Mouse (Mus musculus) lung, adult 2 months (tissue): ENCODE measurements at regions not wholly inside any gene's neighbourhood (a gene's known extent, or its start where the extent isn't known, plus 50 kb on each side); places are given as distances from the start of the nearest gene placed in this dataset.

ENCODE experiments used
- DNase-seq: peaks from one replicate; pipeline ENCODE4 v3.0.0; 2022
- H3K4me1 ChIP-seq: fragments of 200-500 bp; 2 replicates; pipeline ENCODE4 v1.6.1; 2011; ENCODE audit warnings: low read length; ENCODE audit not compliant: control insufficient read depth, insufficient read depth
- H3K4me3 ChIP-seq: fragments of 200-500 bp; replicated peaks from 2 replicates; pipeline ENCODE3; 2011; ENCODE audit warnings: low read depth, mild to moderate bottlenecking, control low read depth, low read length; ENCODE audit errors: extremely low read depth
- CTCF ChIP-seq: fragments of 200-500 bp; IDR thresholded peaks from 2 replicates; pipeline ENCODE4 v1.5.1; 2011; ENCODE audit warnings: mild to moderate bottlenecking, low read length, control low read depth; ENCODE audit not compliant: insufficient read depth
- POLR2A ChIP-seq: fragments of 200-500 bp; IDR thresholded peaks from 2 replicates; pipeline ENCODE4 v1.6.1; 2011; ENCODE audit warnings: low read depth, mild to moderate bottlenecking, control low read depth, low read length, borderline replicate concordance; ENCODE audit errors: extremely low read depth
- WGBS: fragments of 180-500 bp; shearing (Covaris S2); methylation state at CpG from one replicate; pipeline ENCODE4 v1.1.7; 2018; 5-methylcytosine and 5-hydroxymethylcytosine counted together

- no peak for DNase-seq
- Histone ChIP-seq H3K4me3 (no peak overlapping the region), H3K4me1 (no peaks in the 10 kb centered on the region)
- WGBS: 79% methylated on average over 4 of the region's 4 CpGs
- no peak for TF ChIP-seq CTCF
- TF ChIP-seq POLR2A: no peak
These were observed 263.7 kb upstream of the Atp2b1 start for GRCm38 (mm10) chr10:98650533-98650932.

DNA sequence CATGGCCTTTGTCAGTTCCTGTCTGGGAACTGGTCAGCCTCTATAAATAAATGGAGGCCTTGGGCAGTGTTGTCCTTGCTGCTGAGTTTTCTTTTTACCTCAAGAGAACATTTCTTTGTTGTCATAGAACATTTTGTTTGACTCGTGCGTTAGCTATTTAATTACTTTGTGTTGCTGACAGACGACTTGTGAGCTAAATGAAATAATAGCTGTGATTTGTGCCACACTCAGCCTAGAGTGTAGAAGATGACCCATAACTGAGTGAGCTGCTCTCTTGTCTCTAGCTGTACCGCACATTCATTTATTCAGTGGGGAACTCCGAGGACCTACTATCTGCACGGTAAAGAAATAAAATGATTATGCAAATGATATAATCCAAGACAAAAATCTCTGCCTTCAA, 263.1 kb upstream of the Atp2b1 start:
- Histone ChIP-seq H3K4me1 (no peaks in the 10 kb centered on the region), H3K4me3 (no peak overlapping the region)
- 76% methylated on average over 6 of the region's 6 CpGs for WGBS
- TF ChIP-seq CTCF: no peak
- TF ChIP-seq POLR2A: no peak
- no peak for DNase-seq

- TF ChIP-seq POLR2A (no peak), CTCF (no peak)
- no peaks in the 10 kb centered on the region for H3K4me1 ChIP-seq
- no peak overlapping the region for H3K4me3 ChIP-seq
- WGBS: 92% methylated on average over 5 of the region's 5 CpGs
- no peak for DNase-seq
These were observed 262.6 kb upstream of the Atp2b1 start for GRCm38 (mm10) chr10:98651599-98651998.

- 89% methylated on average over 2 of the region's 2 CpGs for whole genome bisulfite sequencing
These were observed 262.1 kb upstream of the Atp2b1 start for GRCm38 (mm10) chr10:98652084-98652483.

DNA sequence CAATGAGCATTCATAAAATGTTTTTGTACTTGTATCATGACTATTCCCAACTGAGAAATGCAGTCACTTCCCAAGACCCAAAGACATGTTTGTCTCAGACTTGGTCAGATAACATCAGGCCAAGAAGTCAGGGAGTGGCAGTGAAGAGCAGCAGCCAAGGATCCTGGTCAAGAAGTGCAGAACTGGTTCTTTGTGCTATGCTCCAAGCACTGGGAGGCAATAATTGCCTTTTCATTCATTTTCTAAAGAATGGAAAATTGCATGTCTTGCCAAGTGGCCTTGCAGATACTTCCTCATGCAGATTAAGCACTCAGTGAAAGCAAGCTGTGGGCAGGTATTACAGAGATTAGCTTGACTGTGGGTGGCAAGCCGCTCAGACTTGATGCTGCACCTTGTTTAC, 253.5 kb upstream of the Atp2b1 start:
- TF ChIP-seq CTCF (no peak), POLR2A (no peak)
- WGBS: 31% methylated on average over 1 of the region's 1 CpGs
- DNase-seq: no peak
- H3K4me3 ChIP-seq: no peak overlapping the region
- H3K4me1 ChIP-seq: peaks cover 5% of the 10 kb centered on the region

More at GRCm38 (mm10) chr10:98652084-98652483, 262.1 kb upstream of the Atp2b1 start:
- Histone ChIP-seq H3K4me1 (no peaks in the 10 kb centered on the region), H3K4me3 (no peak overlapping the region)
- TF ChIP-seq CTCF: no peak
- no peak for TF ChIP-seq POLR2A
- no peak for DNase-seq

DNA sequence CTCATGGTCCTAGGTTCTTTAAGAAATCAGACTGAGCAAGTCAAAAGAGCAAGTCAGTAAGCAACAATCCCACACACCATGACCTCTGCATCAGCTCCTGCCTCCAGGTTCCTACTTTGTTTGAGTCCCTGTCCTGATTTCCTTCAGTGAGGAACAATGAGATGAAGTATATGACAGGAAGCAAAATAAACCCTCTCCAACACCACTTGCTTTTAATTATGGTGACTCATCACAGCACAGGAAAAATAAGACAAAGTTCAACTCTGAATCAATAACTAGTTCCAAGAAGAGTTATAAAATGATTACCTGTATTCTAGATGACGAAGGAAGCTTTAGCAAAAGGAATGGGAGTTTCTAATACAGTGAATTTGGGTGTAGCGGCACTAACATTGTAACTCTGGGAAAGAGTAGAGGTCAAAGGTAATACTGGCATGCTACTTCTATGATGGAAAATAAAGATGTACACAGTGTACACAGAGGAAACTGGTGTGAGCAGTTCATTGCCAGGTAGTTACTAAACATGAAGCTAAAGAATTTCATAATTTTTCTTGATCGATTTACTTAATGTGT, 248.2 kb upstream of the Atp2b1 start:
- peaks cover 2% of the 10 kb centered on the region for H3K4me1 ChIP-seq
- no peak overlapping the region for H3K4me3 ChIP-seq
- DNase-seq: no peak
- 90% methylated on average over 3 of the region's 3 CpGs for WGBS
- TF ChIP-seq POLR2A (no peak), CTCF (no peak)

- WGBS: 68% methylated on average over 1 of the region's 1 CpGs
These were observed 246.5 kb upstream of the Atp2b1 start for GRCm38 (mm10) chr10:98667728-98668127.

GRCm38 (mm10) chr10:98674131-98674530, 240.1 kb upstream of the Atp2b1 start:
- WGBS: 61% methylated on average over 1 of the region's 1 CpGs
- TF ChIP-seq POLR2A (no peak), CTCF (no peak)
- Histone ChIP-seq H3K4me3 (no peak overlapping the region), H3K4me1 (no peaks in the 10 kb centered on the region)
- DNase-seq: no peak

More at GRCm38 (mm10) chr10:98667728-98668127, 246.5 kb upstream of the Atp2b1 start:
- DNase-seq: no peak
- TF ChIP-seq CTCF (no peak), POLR2A (no peak)
- H3K4me3 ChIP-seq: no peak overlapping the region
- H3K4me1 ChIP-seq: no peaks in the 10 kb centered on the region

- WGBS: 77% methylated on average over 2 of the region's 2 CpGs
- TF ChIP-seq POLR2A: no peak
- no peak for TF ChIP-seq CTCF
- DNase-seq: no peak
- Histone ChIP-seq H3K4me1 (no peaks in the 10 kb centered on the region), H3K4me3 (no peak overlapping the region)
These were observed 237.3 kb upstream of the Atp2b1 start for GRCm38 (mm10) chr10:98676907-98677306.

GRCm38 (mm10) chr10:98678234-98678633, 236.0 kb upstream of the Atp2b1 start:
- no peak for TF ChIP-seq POLR2A
- TF ChIP-seq CTCF: no peak
- WGBS: 66% methylated on average over 4 of the region's 4 CpGs
- no peak for DNase-seq
- no peak overlapping the region for H3K4me3 ChIP-seq
- H3K4me1 ChIP-seq: no peaks in the 10 kb centered on the region

GRCm38 (mm10) chr10:98682436-98682835, 231.8 kb upstream of the Atp2b1 start:
- DNase-seq: no peak
- H3K4me3 ChIP-seq: no peak overlapping the region
- WGBS: 95% methylated on average over 1 of the region's 1 CpGs
- peaks cover 3% of the 10 kb centered on the region; the same call in 1 of the 2 replicates for H3K4me1 ChIP-seq
- no peak for TF ChIP-seq CTCF
- TF ChIP-seq POLR2A: no peak
